Mouse (Mus musculus): ENCODE results near the gene Magt1. TPM values are rescaled to one million over a fixed set of nuclear protein-coding genes. Genes with fewer than 3 reads are reported as not detected.

The Magt1 gene
- polyA plus RNA-seq, 1 experiment from 2014 or later = 30.9 TPM

DNA sequence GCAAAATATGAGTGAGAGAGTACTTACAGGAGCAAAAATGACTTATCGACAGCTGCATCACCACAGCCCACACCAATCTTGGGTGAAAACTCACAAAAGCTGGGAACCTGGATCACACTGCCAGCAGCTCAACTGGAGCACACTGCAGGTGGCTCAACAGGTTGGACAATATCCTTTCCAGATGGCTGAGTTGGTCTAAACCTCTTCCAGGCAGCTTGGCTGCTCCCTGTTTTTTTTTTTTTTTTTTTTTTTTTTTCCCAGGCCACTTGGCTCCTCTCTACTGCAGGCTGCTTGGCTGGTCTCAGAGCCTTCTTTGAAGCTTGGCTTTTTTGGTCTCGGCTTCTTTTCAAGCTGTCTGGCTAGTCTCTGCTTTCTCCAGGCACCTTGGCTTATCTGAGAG is 57.7 kb downstream of the Magt1 start:
- no peaks in the 10 kb centered on the region for H3K4me1 ChIP-seq (replicated peaks)
- H3K4me2 ChIP-seq = no peak overlapping the region
- no peak overlapping the region for H3K27ac ChIP-seq
- ATAC-seq (ENCODE audit: low read depth) (no peak), DNase-seq (no peak)
- no peak overlapping the region for H3K9ac ChIP-seq
- H3K27me3 ChIP-seq = no peaks in the 10 kb centered on the region
- H3K4me3 ChIP-seq (replicated peaks) = no peak overlapping the region
- H3K36me3 ChIP-seq = no peaks in the 10 kb centered on the region
- WGBS (ENCODE audit: insufficient replicate concordance) = 70% methylated on average over 2 of the region's 2 CpGs
- no peaks in the 10 kb centered on the region for H3K9me3 ChIP-seq (replicated peaks)

DNA sequence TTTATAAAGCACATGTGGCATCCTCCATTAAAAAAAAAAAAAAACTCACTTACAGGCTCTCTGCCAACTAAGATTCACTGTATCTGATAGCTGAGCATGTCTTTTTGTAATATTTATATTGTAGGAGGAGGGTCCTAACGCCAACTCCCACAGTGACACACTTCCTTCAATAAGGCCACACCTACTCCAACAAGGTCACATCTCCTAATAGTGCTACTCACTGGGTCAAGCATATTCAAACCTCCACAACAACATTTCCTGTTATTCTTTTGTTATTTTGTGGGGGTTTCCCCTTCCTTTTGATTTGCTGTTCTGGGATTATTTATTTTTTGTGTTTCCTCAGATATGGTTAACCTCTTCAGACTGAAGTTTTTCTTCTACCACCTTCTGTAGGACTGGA is 65.3 kb downstream of the Magt1 start:
- ATAC-seq (ENCODE audit: low read depth) = no peak
- DNase-seq = no peak
- Histone ChIP-seq H3K4me1 (replicated peaks) (no peaks in the 10 kb centered on the region), H3K9me3 (replicated peaks) (no peaks in the 10 kb centered on the region), H3K4me2 (no peak overlapping the region), H3K4me3 (replicated peaks) (no peak overlapping the region), H3K27ac (no peak overlapping the region), H3K27me3 (no peaks in the 10 kb centered on the region), H3K36me3 (no peaks in the 10 kb centered on the region), H3K9ac (no peak overlapping the region)
- WGBS (ENCODE audit: insufficient replicate concordance) = 33% methylated on average over 1 of the region's 1 CpGs

DNA sequence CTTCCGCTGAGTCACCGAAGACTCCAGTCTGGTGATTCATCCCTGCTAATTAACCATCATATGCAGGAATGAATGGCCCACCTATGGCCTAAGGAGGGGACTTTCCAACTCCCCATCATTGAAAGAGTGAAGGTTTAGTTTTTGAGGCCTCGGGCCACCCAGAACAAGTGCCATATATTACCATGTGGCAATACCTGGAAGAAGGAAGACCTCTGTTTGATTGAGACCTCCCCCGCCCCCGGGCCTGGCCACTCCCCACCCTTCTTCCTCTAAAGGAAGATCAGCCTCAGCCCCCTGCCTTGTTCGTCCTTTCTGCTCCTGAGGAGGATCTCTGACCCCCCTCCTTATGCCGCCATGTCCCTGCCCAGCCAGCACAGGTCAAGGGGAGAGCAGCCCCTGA is 72.5 kb downstream of the Magt1 start:
- no peak for DNase-seq
- no peak overlapping the region for H3K27ac ChIP-seq
- H3K4me3 ChIP-seq (replicated peaks) = no peak overlapping the region
- no peaks in the 10 kb centered on the region for H3K9me3 ChIP-seq (replicated peaks)
- H3K9ac ChIP-seq = no peak overlapping the region
- no peaks in the 10 kb centered on the region for H3K27me3 ChIP-seq
- 70% methylated on average over 7 of the region's 7 CpGs for WGBS (ENCODE audit: insufficient replicate concordance)
- H3K36me3 ChIP-seq = no peaks in the 10 kb centered on the region
- no peaks in the 10 kb centered on the region for H3K4me1 ChIP-seq (replicated peaks)
- no peak for ATAC-seq (ENCODE audit: low read depth)
- H3K4me2 ChIP-seq = no peak overlapping the region

DNA sequence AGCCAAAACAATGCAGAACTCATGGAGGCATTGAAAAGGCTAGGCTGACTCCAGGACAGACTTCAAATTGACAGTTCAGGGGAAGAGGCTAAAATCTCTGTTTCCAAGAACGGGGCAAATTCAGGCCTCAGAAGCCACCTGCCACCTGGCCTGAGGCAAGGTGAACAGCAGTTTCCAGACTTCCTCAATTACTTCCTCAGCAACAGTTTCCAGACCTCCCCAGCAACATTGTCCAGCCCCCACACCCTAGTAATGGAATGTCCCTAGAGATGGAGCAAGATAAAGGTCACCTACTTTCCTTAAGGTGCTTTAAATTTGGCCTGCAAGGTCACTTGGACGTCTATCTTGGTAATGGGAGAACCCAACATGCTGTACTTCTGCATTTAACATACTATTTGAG is 74.0 kb downstream of the Magt1 start:
- no peak overlapping the region for H3K27ac ChIP-seq
- H3K36me3 ChIP-seq = no peaks in the 10 kb centered on the region
- H3K4me1 ChIP-seq (replicated peaks) = no peaks in the 10 kb centered on the region
- ATAC-seq (ENCODE audit: low read depth) (no peak), DNase-seq (no peak)
- no peak overlapping the region for H3K4me3 ChIP-seq (replicated peaks)
- H3K27me3 ChIP-seq = no peaks in the 10 kb centered on the region
- H3K4me2 ChIP-seq = no peak overlapping the region
- no peak overlapping the region for H3K9ac ChIP-seq
- 50% methylated on average over 2 of the region's 2 CpGs for WGBS (ENCODE audit: insufficient replicate concordance)
- no peaks in the 10 kb centered on the region for H3K9me3 ChIP-seq (replicated peaks)

DNA sequence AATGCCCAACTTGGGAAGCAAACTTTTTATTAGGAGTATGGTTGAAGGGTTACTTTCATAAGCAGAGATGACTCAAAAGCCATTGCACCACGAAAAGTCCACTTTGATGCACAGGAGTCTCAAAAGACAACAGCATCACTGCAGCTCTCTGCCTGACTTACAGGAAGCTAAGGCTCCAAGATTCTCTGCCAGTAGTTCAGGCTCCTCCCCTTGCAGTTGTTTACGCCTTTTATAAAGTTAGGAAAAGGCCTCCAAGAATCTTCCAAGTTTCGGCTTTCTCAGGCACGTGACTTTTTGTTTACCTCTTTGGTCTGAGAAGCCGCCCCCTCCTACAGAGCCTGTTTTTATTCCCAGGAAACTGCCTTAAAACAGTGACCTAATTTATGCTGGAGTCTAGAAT is 77.4 kb downstream of the Magt1 start:
- H3K36me3 ChIP-seq = no peaks in the 10 kb centered on the region
- no peak for DNase-seq
- no peak overlapping the region for H3K9ac ChIP-seq
- no peak overlapping the region for H3K27ac ChIP-seq
- H3K4me3 ChIP-seq (replicated peaks) = no peak overlapping the region
- 49% methylated on average over 5 of the region's 5 CpGs for WGBS (ENCODE audit: insufficient replicate concordance)
- no peak overlapping the region for H3K4me2 ChIP-seq
- H3K9me3 ChIP-seq (replicated peaks) = no peaks in the 10 kb centered on the region
- H3K27me3 ChIP-seq = no peaks in the 10 kb centered on the region
- ATAC-seq (ENCODE audit: low read depth) = no peak
- no peaks in the 10 kb centered on the region for H3K4me1 ChIP-seq (replicated peaks)

DNA sequence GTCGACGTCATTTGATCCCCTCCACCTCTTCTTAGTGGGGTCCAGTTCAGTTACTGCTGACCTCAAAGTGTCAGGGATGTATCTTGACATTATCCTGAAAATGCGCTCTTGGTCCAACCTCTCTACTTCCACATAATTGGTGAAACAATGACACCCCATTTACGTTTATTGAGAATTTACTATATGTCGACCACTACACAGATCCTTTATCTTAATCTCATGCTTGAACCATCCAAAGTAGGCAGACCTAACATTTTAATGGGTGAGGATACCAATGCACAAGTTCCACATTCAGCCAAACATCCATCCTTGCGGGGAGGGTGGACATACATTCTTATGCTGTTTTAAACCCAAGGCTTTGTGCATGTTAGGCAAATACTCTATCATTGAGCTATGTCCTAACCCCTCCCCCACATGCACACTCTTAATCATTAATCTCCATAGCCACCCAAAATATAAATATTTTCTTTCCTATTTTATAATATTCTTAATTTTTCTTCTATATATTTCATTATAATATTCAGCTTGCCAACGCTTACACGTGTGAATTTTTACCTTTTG is 82.1 kb downstream of the Magt1 start:
- DNase-seq = no peak
- H3K27ac ChIP-seq = no peak overlapping the region
- peak; percentile 30 for ATAC-seq (ENCODE audit: low read depth)
- H3K4me3 ChIP-seq (replicated peaks) = peak overlapping the region; percentile 77
- 29% methylated on average over 8 of the region's 8 CpGs for WGBS (ENCODE audit: insufficient replicate concordance)
- H3K4me2 ChIP-seq = peak overlapping the region; percentile 75
- no peaks in the 10 kb centered on the region for H3K27me3 ChIP-seq
- H3K9ac ChIP-seq = no peak overlapping the region
- H3K36me3 ChIP-seq = 0 out of 2 replicates have a peak, but pooled peaks cover 3% of the 10 kb centered on the region
- H3K4me1 ChIP-seq (replicated peaks) = peaks cover 18% of the 10 kb centered on the region
- no peaks in the 10 kb centered on the region for H3K9me3 ChIP-seq (replicated peaks)

DNA sequence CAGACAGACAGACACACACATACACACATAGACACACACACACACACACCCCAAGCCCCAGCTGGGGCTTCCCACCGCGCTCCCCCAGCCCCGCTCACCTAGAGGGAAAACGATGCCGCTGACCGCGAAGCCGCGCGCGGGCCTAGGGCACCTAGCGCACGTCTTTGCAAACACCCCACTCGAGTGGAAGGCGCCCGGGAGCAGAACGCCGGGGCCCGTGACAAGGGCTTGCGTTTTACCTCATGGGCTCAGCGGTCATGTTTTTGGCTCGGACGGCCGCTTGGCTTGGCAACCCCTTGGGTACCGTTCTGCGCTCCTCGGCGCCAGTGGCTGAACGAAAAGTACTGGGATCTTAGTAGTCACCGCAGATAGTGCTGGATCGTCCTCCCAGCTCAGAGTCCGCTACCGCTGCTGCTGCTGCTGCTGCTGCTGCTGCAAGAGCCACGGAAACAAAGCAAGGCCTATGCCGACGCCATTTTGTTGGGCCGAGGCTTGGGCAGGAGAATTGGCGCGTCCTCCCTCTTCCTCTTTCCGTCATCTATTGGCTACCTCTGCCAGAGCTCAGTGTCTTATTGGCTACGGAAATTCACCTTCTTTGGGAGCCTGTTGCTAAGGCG is 82.7 kb downstream of the Magt1 start, which contains the start of gene Atrx:
Gene Atrx (minus strand): TSS at position 543 of the 617 bp plus-strand sequence.
- Histone ChIP-seq H3K36me3 (0 out of 2 replicates have a peak, but pooled peaks cover 3% of the 10 kb centered on the region), H3K9me3 (replicated peaks) (no peaks in the 10 kb centered on the region), H3K9ac (peak within 1 kb of the TSS; percentile 88), H3K27me3 (no peaks in the 10 kb centered on the region), H3K4me2 (peak within 1 kb of the TSS; percentile 75), H3K27ac (peak within 1 kb of the TSS; percentile 81), H3K4me1 (replicated peaks) (peaks cover 18% of the 10 kb centered on the region), H3K4me3 (replicated peaks) (peak within 1 kb of the TSS; percentile 77)
- DNase-seq (peak; percentile 68), ATAC-seq (ENCODE audit: low read depth) (peak; percentile 92)
- WGBS (ENCODE audit: insufficient replicate concordance) = 22% methylated on average over 42 of the region's 42 CpGs

DNA sequence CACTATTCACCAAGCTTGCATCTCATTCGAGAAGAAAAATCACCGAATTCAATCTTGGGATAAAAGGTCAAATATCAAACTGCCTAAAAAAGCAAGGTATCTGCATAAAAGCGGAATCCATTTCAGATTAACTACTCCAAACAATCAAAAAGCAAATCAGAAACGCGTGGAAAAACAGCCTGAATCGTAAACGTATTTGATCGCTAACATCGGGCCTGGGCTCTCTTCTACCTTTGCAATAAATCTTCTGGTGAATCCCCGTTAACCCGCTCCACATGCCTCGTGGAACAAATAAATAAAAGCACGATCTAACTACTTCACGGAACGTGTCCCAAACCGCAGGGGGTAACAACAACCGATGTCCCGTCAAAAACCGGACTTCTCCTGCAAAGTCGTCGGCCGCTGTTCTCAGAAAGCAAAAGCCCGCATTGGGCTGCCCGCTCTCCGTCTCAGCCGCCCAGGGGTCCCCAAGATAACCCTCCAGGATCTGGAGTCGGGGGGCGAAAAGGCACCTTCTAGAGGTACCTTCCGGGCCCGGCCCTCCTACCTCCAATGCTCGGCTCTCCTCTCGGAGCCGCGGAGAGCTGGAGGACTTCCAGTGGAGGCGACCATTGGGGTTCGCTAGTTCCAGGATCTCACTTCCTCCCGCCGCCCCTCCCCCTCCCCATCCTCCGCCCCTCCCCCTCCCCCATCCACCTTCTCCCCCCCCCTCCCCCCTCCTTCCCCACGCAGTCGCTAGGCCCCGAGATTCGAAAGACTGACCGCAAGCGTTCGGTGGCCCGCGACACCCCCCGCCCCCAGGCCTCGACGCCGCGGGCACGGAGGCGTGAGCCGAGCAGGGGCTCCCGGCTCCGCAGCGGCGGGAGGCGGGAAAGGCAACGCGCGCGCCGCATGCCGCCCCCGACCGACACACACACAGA is 83.5 kb downstream of the Magt1 start:
- Histone ChIP-seq H3K27me3 (no peaks in the 10 kb centered on the region), H3K9me3 (replicated peaks) (no peaks in the 10 kb centered on the region), H3K4me3 (replicated peaks) (peak overlapping the region; percentile 77), H3K4me1 (replicated peaks) (peaks cover 18% of the 10 kb centered on the region), H3K27ac (peak overlapping the region; percentile 81), H3K36me3 (0 out of 2 replicates have a peak, but pooled peaks cover 4% of the 10 kb centered on the region), H3K4me2 (peak overlapping the region; percentile 75), H3K9ac (peak overlapping the region; percentile 88)
- DNase-seq (peak; percentile 5), ATAC-seq (ENCODE audit: low read depth) (peak; percentile 43)
- 16% methylated on average over 47 of the region's 69 CpGs for WGBS (ENCODE audit: insufficient replicate concordance)

DNA sequence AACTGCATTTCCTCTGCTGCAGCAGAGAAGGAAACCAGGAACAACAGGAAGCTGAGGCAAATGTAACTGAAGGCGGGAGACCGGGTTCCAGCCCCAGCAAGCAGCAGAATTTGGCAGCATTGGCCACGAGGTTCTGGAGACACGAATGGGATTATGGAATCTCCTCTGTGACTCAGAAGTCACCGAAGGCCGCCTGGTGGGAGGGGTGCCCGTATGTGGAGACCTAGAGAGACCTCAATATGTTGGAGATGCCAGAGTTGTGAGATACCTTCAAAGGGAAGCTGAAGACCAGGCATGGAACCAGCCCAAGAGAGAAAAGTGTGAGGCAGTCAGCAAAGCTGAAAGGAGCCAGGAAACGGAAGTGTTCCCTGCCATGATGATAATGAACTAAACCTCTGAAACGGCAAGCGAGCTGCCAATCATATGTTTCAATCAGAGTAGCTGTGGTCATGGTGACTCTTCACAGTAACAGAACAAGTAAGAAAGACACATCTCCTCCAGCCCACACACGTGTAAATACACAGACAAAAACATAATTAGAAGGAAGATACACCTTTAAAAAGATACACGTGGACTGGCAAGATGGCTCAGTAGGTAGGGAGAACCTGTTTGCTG is 85.5 kb downstream of the Magt1 start:
- Histone ChIP-seq H3K4me2 (peak overlapping the region; percentile 75), H3K9me3 (replicated peaks) (no peaks in the 10 kb centered on the region), H3K27me3 (no peaks in the 10 kb centered on the region), H3K9ac (no peak overlapping the region), H3K27ac (no peak overlapping the region), H3K4me1 (replicated peaks) (peaks cover 18% of the 10 kb centered on the region), H3K4me3 (replicated peaks) (0 out of 2 replicates have a peak overlapping the region, but pooled peaks have one; percentile 77), H3K36me3 (0 out of 2 replicates have a peak, but pooled peaks cover 6% of the 10 kb centered on the region)
- ATAC-seq (ENCODE audit: low read depth) (no peak), DNase-seq (no peak)
- WGBS (ENCODE audit: insufficient replicate concordance) = 26% methylated on average over 12 of the region's 12 CpGs

DNA sequence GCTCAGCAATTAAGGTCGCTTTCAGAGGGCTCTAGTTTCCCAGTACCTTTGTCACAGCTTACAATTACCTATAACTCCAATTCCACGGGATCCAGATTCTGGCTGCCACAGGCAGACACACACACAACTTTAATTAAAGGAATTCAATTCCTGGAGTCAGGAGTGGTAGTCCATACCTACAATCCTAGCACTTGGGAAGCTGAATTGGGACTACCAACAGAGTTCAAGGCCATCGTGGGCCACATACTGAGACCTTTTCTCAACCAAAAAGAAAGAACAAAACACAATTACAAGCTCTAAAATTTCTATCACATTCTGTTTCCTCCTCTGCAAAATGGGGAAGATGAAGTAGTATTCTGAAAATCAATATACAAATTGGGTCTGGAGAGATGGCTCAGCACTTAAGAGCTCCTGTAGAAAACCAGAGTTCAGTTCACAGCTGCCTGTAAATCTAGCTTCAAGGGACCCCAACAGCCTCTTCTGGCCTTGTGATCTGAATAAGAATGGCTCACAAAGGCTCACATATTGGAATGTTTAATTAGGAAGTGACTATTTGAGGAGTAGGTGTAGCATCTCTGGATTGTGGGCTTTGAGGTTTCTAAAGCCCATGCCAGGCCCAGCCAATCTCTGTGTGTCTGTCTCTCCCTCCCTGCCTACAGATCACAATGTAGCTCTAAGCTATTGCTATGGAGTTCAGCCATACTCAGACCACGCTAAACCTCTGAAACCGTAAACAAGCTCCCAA is 87.2 kb downstream of the Magt1 start:
- Histone ChIP-seq H3K4me2 (no peak overlapping the region), H3K27ac (no peak overlapping the region), H3K27me3 (no peaks in the 10 kb centered on the region), H3K4me3 (replicated peaks) (no peak overlapping the region), H3K4me1 (replicated peaks) (peaks cover 18% of the 10 kb centered on the region), H3K9ac (no peak overlapping the region), H3K9me3 (replicated peaks) (no peaks in the 10 kb centered on the region), H3K36me3 (0 out of 2 replicates have a peak, but pooled peaks cover 6% of the 10 kb centered on the region)
- DNase-seq = no peak
- no peak for ATAC-seq (ENCODE audit: low read depth)
- WGBS (ENCODE audit: insufficient replicate concordance) = 76% methylated on average over 5 of the region's 5 CpGs
